Mouse (Mus musculus): ENCODE results near the gene Aaed1. TPM values are rescaled to one million over a fixed set of nuclear protein-coding genes. Genes with fewer than 3 reads are reported as not detected.

Aaed1 gene
- polyA plus RNA-seq, 1 experiment from 2014 or later, result 58.6 TPM

DNA sequence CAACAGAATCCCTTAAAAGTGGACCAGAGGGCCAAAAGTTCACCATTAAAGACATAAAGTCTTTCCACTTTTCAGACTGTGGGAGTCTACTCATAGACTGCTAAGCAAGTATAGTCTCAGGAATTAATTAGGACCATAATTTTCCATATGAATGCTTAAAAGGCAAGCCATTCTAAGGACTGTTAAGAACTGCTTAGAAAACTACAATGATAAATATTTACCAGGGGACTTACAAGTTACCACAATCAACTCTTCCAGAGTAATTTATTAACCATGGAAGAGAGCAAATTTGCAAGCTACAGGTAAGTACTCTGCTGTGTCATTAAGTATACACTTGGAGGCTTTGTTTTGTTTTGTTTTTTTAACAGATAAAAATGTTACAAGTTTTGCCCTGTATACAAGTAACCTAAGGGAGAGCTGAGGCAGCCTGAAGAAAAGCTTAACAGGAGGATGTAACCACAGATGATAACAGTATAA, 74.8 kb downstream of the Aaed1 start:
- no peaks in the 10 kb centered on the region for H3K9me3 ChIP-seq
- H3K27ac ChIP-seq, result peak overlapping the region; percentile 77; the same call in 1 of the 2 replicates
- no peaks in the 10 kb centered on the region for H3K27me3 ChIP-seq (ENCODE audit: insufficient read depth, poor library complexity, severe bottlenecking)
- H3K4me1 ChIP-seq, result peaks cover 60% of the 10 kb centered on the region
- peaks cover 7% of the 10 kb centered on the region; the same call in 1 of the 2 replicates for H3K36me3 ChIP-seq
- no peak overlapping the region for H3K4me3 ChIP-seq
- no peak for DNase-seq (ENCODE audit: low spot score)

- Histone ChIP-seq H3K4me1 (peaks cover 60% of the 10 kb centered on the region), H3K4me3 (no peak overlapping the region), H3K9me3 (no peaks in the 10 kb centered on the region), H3K27me3 (ENCODE audit: insufficient read depth, poor library complexity, severe bottlenecking) (no peaks in the 10 kb centered on the region), H3K36me3 (0 out of 2 replicates have a peak, but pooled peaks cover 3% of the 10 kb centered on the region), H3K27ac (peak overlapping the region; percentile 77)
- WGBS, result 27% methylated on average over 4 of the region's 4 CpGs
- DNase-seq (ENCODE audit: low spot score), result no peak
Observed at GRCm38 (mm10) chr13:64237000-64237680, 75.4 kb downstream of the Aaed1 start.

- Histone ChIP-seq H3K9me3 (no peaks in the 10 kb centered on the region), H3K4me1 (peaks cover 57% of the 10 kb centered on the region), H3K27ac (peak overlapping the region; percentile 36; the same call in 1 of the 2 replicates), H3K27me3 (ENCODE audit: insufficient read depth, poor library complexity, severe bottlenecking) (no peaks in the 10 kb centered on the region), H3K36me3 (no peaks in the 10 kb centered on the region), H3K4me3 (no peak overlapping the region)
- WGBS, result 69% methylated on average over 3 of the region's 3 CpGs
- DNase-seq (ENCODE audit: low spot score), result no peak
Observed at GRCm38 (mm10) chr13:64235777-64236176, 76.7 kb downstream of the Aaed1 start.

DNA sequence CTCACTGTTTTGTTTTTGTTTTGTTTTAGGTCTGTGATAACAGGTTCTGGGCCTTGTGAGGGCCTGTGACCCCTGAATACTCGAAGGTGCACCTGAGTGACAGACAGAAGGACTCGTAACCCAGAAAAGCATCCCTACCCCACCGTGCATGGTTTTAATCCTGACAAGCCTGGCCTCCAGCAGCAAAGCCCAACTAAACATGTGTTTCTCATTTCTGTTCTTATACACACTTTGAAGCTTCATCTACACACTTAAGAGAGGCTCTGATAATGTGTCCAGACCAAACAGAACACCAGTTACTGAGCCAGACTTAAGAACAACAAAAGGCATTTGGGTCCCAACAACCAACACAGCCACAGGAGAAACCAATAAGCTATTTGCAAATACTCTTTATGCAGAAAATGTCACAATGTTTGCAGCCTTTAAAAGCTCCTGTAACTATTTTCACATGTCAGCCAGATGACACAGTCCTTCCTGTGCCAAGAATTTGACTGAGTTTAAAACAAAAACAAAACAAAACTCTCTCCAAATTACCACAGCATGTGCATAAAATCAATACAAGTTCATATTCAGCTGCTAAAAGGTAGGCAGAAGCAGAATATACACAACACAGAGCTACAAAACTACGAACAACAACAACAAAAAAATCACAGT, 77.3 kb downstream of the Aaed1 start:
- no peak for DNase-seq (ENCODE audit: low spot score)
- no peaks in the 10 kb centered on the region for H3K36me3 ChIP-seq
- WGBS, result 40% methylated on average over 4 of the region's 4 CpGs
- H3K27ac ChIP-seq, result 0 out of 2 replicates have a peak overlapping the region, but pooled peaks have one; percentile 36
- H3K4me1 ChIP-seq, result peaks cover 51% of the 10 kb centered on the region
- no peaks in the 10 kb centered on the region for H3K27me3 ChIP-seq (ENCODE audit: insufficient read depth, poor library complexity, severe bottlenecking)
- no peaks in the 10 kb centered on the region for H3K9me3 ChIP-seq
- H3K4me3 ChIP-seq, result no peak overlapping the region

GRCm38 (mm10) chr13:64233139-64233538, 79.4 kb downstream of the Aaed1 start:
- Histone ChIP-seq H3K4me3 (no peak overlapping the region), H3K4me1 (peaks cover 43% of the 10 kb centered on the region), H3K36me3 (no peaks in the 10 kb centered on the region), H3K27me3 (ENCODE audit: insufficient read depth, poor library complexity, severe bottlenecking) (no peaks in the 10 kb centered on the region), H3K27ac (no peak overlapping the region), H3K9me3 (no peaks in the 10 kb centered on the region)
- no peak for DNase-seq (ENCODE audit: low spot score)
- WGBS, result 82% methylated on average over 4 of the region's 4 CpGs

GRCm38 (mm10) chr13:64226725-64227124, 85.8 kb downstream of the Aaed1 start:
- Histone ChIP-seq H3K4me3 (no peak overlapping the region), H3K4me1 (no peaks in the 10 kb centered on the region; the same call in 1 of the 2 replicates), H3K36me3 (no peaks in the 10 kb centered on the region), H3K27ac (no peak overlapping the region), H3K27me3 (ENCODE audit: insufficient read depth, poor library complexity, severe bottlenecking) (no peaks in the 10 kb centered on the region), H3K9me3 (no peaks in the 10 kb centered on the region)
- 89% methylated on average over 4 of the region's 4 CpGs for WGBS
- no peak for DNase-seq (ENCODE audit: low spot score)

DNA sequence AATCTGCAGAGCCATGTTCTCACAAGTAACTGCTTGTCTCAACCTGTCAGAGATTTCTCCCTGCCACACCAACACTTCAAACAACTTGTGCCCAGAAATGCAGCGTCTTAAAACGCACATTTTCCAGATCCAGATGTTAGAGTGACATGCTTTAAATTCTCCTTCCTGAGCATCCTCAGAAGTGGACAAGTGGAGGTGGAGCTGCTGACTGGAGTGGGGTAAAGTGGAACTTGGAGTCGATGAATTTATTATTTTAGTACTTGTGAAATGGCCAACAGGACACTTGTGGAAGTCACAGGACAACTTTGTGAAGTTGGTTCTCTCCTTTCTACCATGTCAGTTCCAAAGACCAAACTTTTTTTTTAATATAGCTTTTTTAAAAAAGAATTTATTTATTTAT, 86.8 kb downstream of the Aaed1 start:
- no peak for DNase-seq (ENCODE audit: low spot score)
- no peak overlapping the region for H3K27ac ChIP-seq

More for the DNA sequence above, 86.8 kb downstream of the Aaed1 start:
- Histone ChIP-seq H3K4me1 (no peaks in the 10 kb centered on the region; the same call in 1 of the 2 replicates), H3K36me3 (no peaks in the 10 kb centered on the region), H3K9me3 (no peaks in the 10 kb centered on the region), H3K4me3 (no peak overlapping the region), H3K27me3 (ENCODE audit: insufficient read depth, poor library complexity, severe bottlenecking) (no peaks in the 10 kb centered on the region)
- 70% methylated on average over 3 of the region's 3 CpGs for WGBS

Other genes starting within 250 kb of the Aaed1 start
- gene Hsd17b3, start 223.5 kb downstream of the Aaed1 start, polyA plus RNA-seq (2016; fragmentation: Nextera tagmentation; extraction: Ambion mirVana), result not detected in 2 replicates
- gene Slc35d2, start 183.3 kb downstream of the Aaed1 start, polyA plus RNA-seq (2016; fragmentation: Nextera tagmentation; extraction: Ambion mirVana), result 7.7 and 8.7 TPM in 2 replicates
- 16.8 and 20.4 TPM in 2 replicates for gene Zfp367, start 159.5 kb downstream of the Aaed1 start, polyA plus RNA-seq (2016; fragmentation: Nextera tagmentation; extraction: Ambion mirVana)
- 39.3 and 43.8 TPM in 2 replicates for gene Habp4, start 150.9 kb downstream of the Aaed1 start, polyA plus RNA-seq (2016; fragmentation: Nextera tagmentation; extraction: Ambion mirVana)
- 23.7 and 26.8 TPM in 2 replicates for gene Cdc14b, start 37.4 kb downstream of the Aaed1 start, polyA plus RNA-seq (2016; fragmentation: Nextera tagmentation; extraction: Ambion mirVana)
- 240 and 241 TPM in 2 replicates for gene Ctsl, start 58.2 kb upstream of the Aaed1 start, polyA plus RNA-seq (2016; fragmentation: Nextera tagmentation; extraction: Ambion mirVana)
- gene Cdk20, start 119.6 kb upstream of the Aaed1 start, polyA plus RNA-seq (2016; fragmentation: Nextera tagmentation; extraction: Ambion mirVana), result 4.1 and 6.2 TPM in 2 replicates
- not detected in 2 replicates for gene Fam240b, start 185.1 kb upstream of the Aaed1 start, polyA plus RNA-seq (2016; fragmentation: Nextera tagmentation; extraction: Ambion mirVana)